Mouse (Mus musculus): Measurements from ENCODE around the gene Fam170b. TPM values are rescaled to one million over a fixed set of nuclear protein-coding genes. Genes with fewer than 3 reads are reported as not detected.
A peak's percentile ranks its signal among the peaks of the same experiment; 100 is the strongest.

Gene Fam170b
- polyA plus RNA-seq, 1 experiment from 2014 or later: not detected

- Histone ChIP-seq H3K36me3 (ENCODE audit: control insufficient read depth, insufficient read depth, low read length) (no peaks in the 10 kb centered on the region; the same call in 1 of the 2 replicates), H3K4me1 (ENCODE audit: control insufficient read depth, insufficient read depth, low read length) (peaks cover 30% of the 10 kb centered on the region), H3K9ac (ENCODE audit: low read depth, low read length) (no peak overlapping the region), H3K27ac (ENCODE audit: low read depth, low read length) (peak overlapping the region; percentile 66), H3K27me3 (ENCODE audit: control insufficient read depth, insufficient read depth, low read length) (peaks cover 7% of the 10 kb centered on the region; the same call in 1 of the 2 replicates), H3K4me3 (ENCODE audit: low read depth, low read length) (no peak overlapping the region), H3K4me2 (peak overlapping the region; percentile 39), H3K9me3 (replicated peaks; ENCODE audit: control insufficient read depth, low read length) (no peaks in the 10 kb centered on the region)
- ATAC-seq (replicated peaks; ENCODE audit: insufficient number of reproducible peaks, low FRiP score, low TSS enrichment): peak; percentile 61
- 13% methylated on average over 6 of the region's 6 CpGs for whole genome bisulfite sequencing (ENCODE audit: insufficient replicate concordance)
Observed at GRCm38 (mm10) chr14:32861149-32861581, 27.4 kb downstream of the Fam170b start.

DNA sequence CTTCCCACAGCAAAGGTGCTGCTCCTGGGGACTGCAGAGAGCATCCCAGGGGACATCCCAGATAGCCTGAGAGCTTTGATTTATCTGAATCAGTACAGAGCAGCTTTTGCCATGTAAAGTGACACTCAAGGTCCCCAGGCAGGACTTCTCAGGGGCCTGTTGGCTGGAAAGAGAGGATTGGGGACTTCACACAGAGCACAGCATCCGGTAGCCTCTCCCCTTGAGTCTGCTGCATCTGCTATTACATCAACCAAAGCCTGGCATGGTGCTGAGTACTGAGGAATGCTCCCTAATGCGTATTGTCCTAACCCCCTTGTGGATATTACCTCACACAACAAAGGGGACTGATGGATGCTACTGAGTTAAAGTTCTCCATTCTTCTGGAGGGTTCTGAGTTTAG is 27.9 kb downstream of the Fam170b start:
- no peaks in the 10 kb centered on the region; the same call in 1 of the 2 replicates for H3K36me3 ChIP-seq (ENCODE audit: control insufficient read depth, insufficient read depth, low read length)
- H3K4me3 ChIP-seq (ENCODE audit: low read depth, low read length): no peak overlapping the region
- no peak overlapping the region for H3K9ac ChIP-seq (ENCODE audit: low read depth, low read length)
- H3K27me3 ChIP-seq (ENCODE audit: control insufficient read depth, insufficient read depth, low read length): peaks cover 7% of the 10 kb centered on the region; the same call in 1 of the 2 replicates
- peak overlapping the region; percentile 66 for H3K27ac ChIP-seq (ENCODE audit: low read depth, low read length)
- 43% methylated on average over 2 of the region's 2 CpGs for WGBS (ENCODE audit: insufficient replicate concordance)
- H3K4me1 ChIP-seq (ENCODE audit: control insufficient read depth, insufficient read depth, low read length): peaks cover 30% of the 10 kb centered on the region
- H3K9me3 ChIP-seq (replicated peaks; ENCODE audit: control insufficient read depth, low read length): no peaks in the 10 kb centered on the region
- peak overlapping the region; percentile 39 for H3K4me2 ChIP-seq
- no peak for ATAC-seq (replicated peaks; ENCODE audit: insufficient number of reproducible peaks, low FRiP score, low TSS enrichment)

DNA sequence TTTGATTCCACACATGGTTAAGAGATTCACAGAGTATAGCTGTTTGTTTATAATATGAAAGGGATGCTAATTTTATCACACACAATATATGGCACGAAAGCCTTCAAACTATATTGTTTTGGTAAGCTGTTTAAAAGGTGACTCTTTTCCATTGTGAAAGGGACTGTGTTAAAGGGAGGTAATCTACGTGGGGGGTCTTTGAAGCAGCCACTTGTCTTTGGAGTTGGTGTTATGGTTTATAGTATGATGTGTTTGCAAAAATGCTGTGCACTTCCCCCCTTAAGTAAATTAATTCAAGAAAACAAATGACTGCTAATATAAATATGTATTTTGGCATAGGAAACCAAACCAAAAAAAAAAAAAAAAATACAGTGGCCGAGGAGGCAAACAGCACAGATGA is 31.6 kb downstream of the Fam170b start:
- WGBS (ENCODE audit: insufficient replicate concordance): 75% methylated on average over 3 of the region's 3 CpGs
- H3K9me3 ChIP-seq (replicated peaks; ENCODE audit: control insufficient read depth, low read length): no peaks in the 10 kb centered on the region
- no peak for ATAC-seq (replicated peaks; ENCODE audit: insufficient number of reproducible peaks, low FRiP score, low TSS enrichment)
- peaks cover 14% of the 10 kb centered on the region for H3K4me1 ChIP-seq (ENCODE audit: control insufficient read depth, insufficient read depth, low read length)
- H3K4me3 ChIP-seq (ENCODE audit: low read depth, low read length): no peak overlapping the region
- H3K36me3 ChIP-seq (ENCODE audit: control insufficient read depth, insufficient read depth, low read length): no peaks in the 10 kb centered on the region; the same call in 1 of the 2 replicates
- no peaks in the 10 kb centered on the region for H3K27me3 ChIP-seq (ENCODE audit: control insufficient read depth, insufficient read depth, low read length)
- H3K4me2 ChIP-seq: no peak overlapping the region
- H3K27ac ChIP-seq (ENCODE audit: low read depth, low read length): no peak overlapping the region
- H3K9ac ChIP-seq (ENCODE audit: low read depth, low read length): no peak overlapping the region

- no peaks in the 10 kb centered on the region for H3K9me3 ChIP-seq (replicated peaks; ENCODE audit: control insufficient read depth, low read length)
- H3K27me3 ChIP-seq (ENCODE audit: control insufficient read depth, insufficient read depth, low read length): no peaks in the 10 kb centered on the region
- no peak overlapping the region for H3K9ac ChIP-seq (ENCODE audit: low read depth, low read length)
- no peak overlapping the region for H3K27ac ChIP-seq (ENCODE audit: low read depth, low read length)
- no peak for ATAC-seq (replicated peaks; ENCODE audit: insufficient number of reproducible peaks, low FRiP score, low TSS enrichment)
- H3K4me2 ChIP-seq: no peak overlapping the region
- H3K4me1 ChIP-seq (ENCODE audit: control insufficient read depth, insufficient read depth, low read length): peaks cover 3% of the 10 kb centered on the region; the same call in 1 of the 2 replicates
- H3K36me3 ChIP-seq (ENCODE audit: control insufficient read depth, insufficient read depth, low read length): no peaks in the 10 kb centered on the region
- no peak overlapping the region for H3K4me3 ChIP-seq (ENCODE audit: low read depth, low read length)
- 51% methylated on average over 5 of the region's 5 CpGs for WGBS (ENCODE audit: insufficient replicate concordance)
Observed at GRCm38 (mm10) chr14:32871963-32872362, 38.2 kb downstream of the Fam170b start.

- Histone ChIP-seq H3K9me3 (replicated peaks; ENCODE audit: control insufficient read depth, low read length) (no peaks in the 10 kb centered on the region), H3K4me2 (no peak overlapping the region), H3K27me3 (ENCODE audit: control insufficient read depth, insufficient read depth, low read length) (no peaks in the 10 kb centered on the region), H3K27ac (ENCODE audit: low read depth, low read length) (no peak overlapping the region), H3K36me3 (ENCODE audit: control insufficient read depth, insufficient read depth, low read length) (no peaks in the 10 kb centered on the region), H3K9ac (ENCODE audit: low read depth, low read length) (no peak overlapping the region), H3K4me1 (ENCODE audit: control insufficient read depth, insufficient read depth, low read length) (peaks cover 21% of the 10 kb centered on the region), H3K4me3 (ENCODE audit: low read depth, low read length) (no peak overlapping the region)
- no peak for ATAC-seq (replicated peaks; ENCODE audit: insufficient number of reproducible peaks, low FRiP score, low TSS enrichment)
- WGBS (ENCODE audit: insufficient replicate concordance): 57% methylated on average over 6 of the region's 6 CpGs
Observed at GRCm38 (mm10) chr14:32877549-32877948, 43.8 kb downstream of the Fam170b start.

DNA sequence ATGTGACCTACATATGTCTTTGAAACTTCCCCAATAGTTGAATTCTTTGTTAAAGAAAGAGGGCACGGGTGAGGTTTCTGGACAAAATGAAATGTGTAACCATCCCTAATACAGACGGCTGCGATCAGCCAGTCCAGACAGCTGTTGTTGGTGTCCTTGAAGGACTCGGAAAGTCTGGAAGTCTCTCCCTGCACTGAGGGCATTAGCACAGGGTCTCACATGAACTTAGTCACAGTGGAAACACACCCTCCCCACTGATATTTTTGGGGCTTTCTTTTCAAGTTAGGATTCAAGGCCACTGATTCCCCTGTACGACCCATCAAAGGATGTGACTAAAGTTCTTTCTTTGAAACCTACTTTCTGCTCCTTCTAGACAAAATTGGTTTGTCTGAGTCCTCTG is 46.6 kb downstream of the Fam170b start:
- Histone ChIP-seq H3K4me2 (no peak overlapping the region), H3K27ac (ENCODE audit: low read depth, low read length) (no peak overlapping the region), H3K36me3 (ENCODE audit: control insufficient read depth, insufficient read depth, low read length) (no peaks in the 10 kb centered on the region), H3K27me3 (ENCODE audit: control insufficient read depth, insufficient read depth, low read length) (no peaks in the 10 kb centered on the region), H3K4me1 (ENCODE audit: control insufficient read depth, insufficient read depth, low read length) (peaks cover 25% of the 10 kb centered on the region), H3K9ac (ENCODE audit: low read depth, low read length) (no peak overlapping the region), H3K9me3 (replicated peaks; ENCODE audit: control insufficient read depth, low read length) (no peaks in the 10 kb centered on the region), H3K4me3 (ENCODE audit: low read depth, low read length) (no peak overlapping the region)
- ATAC-seq (replicated peaks; ENCODE audit: insufficient number of reproducible peaks, low FRiP score, low TSS enrichment): no peak
- 84% methylated on average over 5 of the region's 5 CpGs for WGBS (ENCODE audit: insufficient replicate concordance)

DNA sequence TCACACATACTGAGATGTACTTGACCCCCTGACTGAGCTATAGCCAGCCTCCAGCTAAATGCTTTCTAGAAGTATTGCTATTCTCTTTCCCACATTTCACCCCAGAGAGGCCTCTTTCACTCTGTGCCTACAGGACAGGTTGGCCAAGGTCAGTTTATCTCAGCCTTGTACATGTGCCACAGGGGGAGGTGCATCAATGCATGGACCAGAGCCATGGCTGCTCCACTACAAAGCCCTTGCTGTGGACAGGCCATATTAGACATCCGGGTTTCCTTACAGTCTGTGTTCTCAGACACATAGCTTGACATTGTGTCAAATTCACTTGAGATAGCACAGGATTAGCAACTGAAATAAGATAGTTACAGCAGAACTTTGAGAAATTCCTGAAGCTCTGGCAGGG is 47.9 kb downstream of the Fam170b start:
- no peak overlapping the region for H3K4me3 ChIP-seq (ENCODE audit: low read depth, low read length)
- H3K9me3 ChIP-seq (replicated peaks; ENCODE audit: control insufficient read depth, low read length): no peaks in the 10 kb centered on the region
- no peak overlapping the region for H3K4me2 ChIP-seq
- ATAC-seq (replicated peaks; ENCODE audit: insufficient number of reproducible peaks, low FRiP score, low TSS enrichment): no peak; the same call in 1 of the 2 replicates
- no peaks in the 10 kb centered on the region for H3K27me3 ChIP-seq (ENCODE audit: control insufficient read depth, insufficient read depth, low read length)
- H3K36me3 ChIP-seq (ENCODE audit: control insufficient read depth, insufficient read depth, low read length): no peaks in the 10 kb centered on the region
- H3K27ac ChIP-seq (ENCODE audit: low read depth, low read length): no peak overlapping the region
- H3K9ac ChIP-seq (ENCODE audit: low read depth, low read length): no peak overlapping the region
- peaks cover 25% of the 10 kb centered on the region for H3K4me1 ChIP-seq (ENCODE audit: control insufficient read depth, insufficient read depth, low read length)
- WGBS (ENCODE audit: insufficient replicate concordance): 18% methylated on average over 1 of the region's 1 CpGs

Other genes with a start within 250 kb of the Fam170b start
- gene Prrxl1, start 234.6 kb upstream of the Fam170b start, polyA plus RNA-seq (2014; fragmentation: Nextera tagmentation; extraction: Ambion mirVana): not detected in 2 replicates
- 6.6 and 6.7 TPM in 2 replicates for gene 3425401B19Rik, start 148.7 kb upstream of the Fam170b start, polyA plus RNA-seq (2014; fragmentation: Nextera tagmentation; extraction: Ambion mirVana)
- 0.44 and 0.63 TPM in 2 replicates for gene Tmem273, start 48.0 kb upstream of the Fam170b start, polyA plus RNA-seq (2014; fragmentation: Nextera tagmentation; extraction: Ambion mirVana)
- gene Vstm4, start 22.8 kb downstream of the Fam170b start, polyA plus RNA-seq (2014; fragmentation: Nextera tagmentation; extraction: Ambion mirVana): 9.7 and 12.5 TPM in 2 replicates
- gene Lrrc18, start 157.4 kb downstream of the Fam170b start, polyA plus RNA-seq (2014; fragmentation: Nextera tagmentation; extraction: Ambion mirVana): 0.39 and 0.45 TPM in 2 replicates

All from heart, embryonic 11.5 days (tissue).